Mouse (Mus musculus) lung, postnatal 25 days (tissue): ENCODE results near the gene C1qbp.

Experiments
- DNase-seq: peaks from one replicate; pipeline ENCODE4 v3.0.0; 2022; ENCODE audit warnings: low spot score

The C1qbp gene

GRCm38 (mm10) chr11:70982557-70983228, at the start of gene C1qbp:
Gene C1qbp, minus strand, starts transcription at chr11:70983026.
- DNase-seq: peak; percentile 93

- no peak for DNase-seq
These were observed 49.2 kb upstream of the C1qbp start for GRCm38 (mm10) chr11:71032070-71032469.

- DNase-seq: no peak
These were observed 46.7 kb upstream of the C1qbp start for GRCm38 (mm10) chr11:71029403-71030118.

GRCm38 (mm10) chr11:71028280-71028679, 45.5 kb upstream of the C1qbp start:
- no peak for DNase-seq

GRCm38 (mm10) chr11:71019201-71020068, 36.6 kb upstream of the C1qbp start, which contains the start of the genes Mis12 and Derl2:
Gene Mis12, plus strand, starts transcription at chr11:71019611.
Gene Derl2, minus strand, starts transcription at chr11:71019841.
- DNase-seq: peak; percentile 100

GRCm38 (mm10) chr11:71018416-71019200, 35.8 kb upstream of the C1qbp start:
- DNase-seq: no peak

- DNase-seq: no peak
These were observed 34.2 kb upstream of the C1qbp start for GRCm38 (mm10) chr11:71017051-71017450.

- DNase-seq: peak; percentile 76
These were observed 29.9 kb upstream of the C1qbp start for GRCm38 (mm10) chr11:71012743-71013142.

- DNase-seq: peak; percentile 24
These were observed 25.5 kb upstream of the C1qbp start for GRCm38 (mm10) chr11:71008321-71008720.

- DNase-seq: peak; percentile 50
These were observed 25.0 kb upstream of the C1qbp start for GRCm38 (mm10) chr11:71007831-71008230.

- no peak for DNase-seq
These were observed 24.2 kb upstream of the C1qbp start for GRCm38 (mm10) chr11:71007026-71007425.

- no peak for DNase-seq
These were observed 22.2 kb upstream of the C1qbp start for GRCm38 (mm10) chr11:71005046-71005445.

- DNase-seq: peak; percentile 98
These were observed 21.5 kb upstream of the C1qbp start, which contains the start of gene Dhx33 for GRCm38 (mm10) chr11:71004316-71004773. Gene Dhx33, minus strand, starts transcription at chr11:71004437.

GRCm38 (mm10) chr11:71003611-71004315, 20.9 kb upstream of the C1qbp start:
- DNase-seq: no peak

GRCm38 (mm10) chr11:71001167-71001566, 18.3 kb upstream of the C1qbp start:
- DNase-seq: no peak

GRCm38 (mm10) chr11:70982030-70982429, 796 bp downstream of the C1qbp start:
- no peak for DNase-seq

GRCm38 (mm10) chr11:70980751-70981510, 1.9 kb downstream of the C1qbp start:
- no peak for DNase-seq

- no peak for DNase-seq
These were observed 2.6 kb downstream of the C1qbp start for GRCm38 (mm10) chr11:70980232-70980631.

- no peak for DNase-seq
These were observed 5.5 kb downstream of the C1qbp start for GRCm38 (mm10) chr11:70977293-70977692.

- DNase-seq: no peak
These were observed 7.6 kb downstream of the C1qbp start for GRCm38 (mm10) chr11:70975193-70975592.
